Mouse (Mus musculus): ENCODE results near the gene Crtc1. TPM values are rescaled to one million over a fixed set of nuclear protein-coding genes. Genes with fewer than 3 reads are reported as not detected.

The Crtc1 gene
- polyA plus RNA-seq, 1 experiment, result 15.1 TPM

- no peak for TF ChIP-seq POLR2A (IDR thresholded peaks at IDR 0.05; ENCODE audit: low read depth, low read length)
- TF ChIP-seq CTCF (IDR thresholded peaks at IDR 0.05; ENCODE audit: extremely low read depth, insufficient read length, insufficient replicate concordance, low read depth, low read length), result no peak
- no peak overlapping the region for H3K4me3 ChIP-seq (ENCODE audit: low read depth, low read length)
Measured at GRCm38 (mm10) chr8:70406427-70407069, 32.8 kb downstream of the Crtc1 start.

DNA sequence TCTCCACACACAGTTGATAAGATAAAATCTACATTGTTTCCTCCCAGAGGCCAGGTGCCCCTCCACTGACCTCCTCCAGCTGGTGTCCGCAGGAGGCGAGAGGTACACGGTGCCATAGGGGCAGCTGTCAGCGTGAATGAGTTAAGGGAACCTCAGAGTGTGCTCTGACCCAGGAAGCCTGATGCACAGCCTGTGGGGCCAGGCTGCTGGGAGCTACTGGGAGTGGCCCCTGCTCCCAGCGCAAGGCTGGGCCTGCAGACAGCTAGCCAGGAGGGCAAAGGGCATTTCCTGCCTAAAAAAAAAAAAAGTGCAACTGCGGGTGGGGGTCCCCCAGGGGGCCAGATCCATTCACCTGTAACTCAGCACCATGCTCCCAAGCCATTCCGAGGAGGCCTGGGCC lies 34.2 kb downstream of the Crtc1 start:
- no peaks in the 10 kb centered on the region for H3K27me3 ChIP-seq (ENCODE audit: control insufficient read depth, insufficient read depth, low read length)
- H3K4me3 ChIP-seq (ENCODE audit: low read depth, low read length), result no peak overlapping the region
- TF ChIP-seq POLR2A (IDR thresholded peaks at IDR 0.05; ENCODE audit: low read depth, low read length) (no peak), CTCF (IDR thresholded peaks at IDR 0.05; ENCODE audit: extremely low read depth, insufficient read length, insufficient replicate concordance, low read depth, low read length) (no peak)
- peaks cover 27% of the 10 kb centered on the region for H3K4me1 ChIP-seq (ENCODE audit: control insufficient read depth, insufficient read depth, insufficient read length, low read length)
- no peaks in the 10 kb centered on the region; the same call in 1 of the 2 replicates for H3K36me3 ChIP-seq (ENCODE audit: control insufficient read depth, insufficient read depth, low read length)
- 28% methylated on average over 7 of the region's 7 CpGs for WGBS
- no peak overlapping the region; the same call in 1 of the 2 replicates for H3K27ac ChIP-seq (ENCODE audit: insufficient read depth, low read depth, low read length)

More at GRCm38 (mm10) chr8:70406427-70407069, 32.8 kb downstream of the Crtc1 start:
- H3K4me1 ChIP-seq (ENCODE audit: control insufficient read depth, insufficient read depth, insufficient read length, low read length), result peaks cover 27% of the 10 kb centered on the region
- H3K27me3 ChIP-seq (ENCODE audit: control insufficient read depth, insufficient read depth, low read length), result no peaks in the 10 kb centered on the region
- WGBS, result 31% methylated on average over 11 of the region's 11 CpGs
- H3K27ac ChIP-seq (ENCODE audit: insufficient read depth, low read depth, low read length), result no peak overlapping the region
- H3K36me3 ChIP-seq (ENCODE audit: control insufficient read depth, insufficient read depth, low read length), result no peaks in the 10 kb centered on the region; the same call in 1 of the 2 replicates

DNA sequence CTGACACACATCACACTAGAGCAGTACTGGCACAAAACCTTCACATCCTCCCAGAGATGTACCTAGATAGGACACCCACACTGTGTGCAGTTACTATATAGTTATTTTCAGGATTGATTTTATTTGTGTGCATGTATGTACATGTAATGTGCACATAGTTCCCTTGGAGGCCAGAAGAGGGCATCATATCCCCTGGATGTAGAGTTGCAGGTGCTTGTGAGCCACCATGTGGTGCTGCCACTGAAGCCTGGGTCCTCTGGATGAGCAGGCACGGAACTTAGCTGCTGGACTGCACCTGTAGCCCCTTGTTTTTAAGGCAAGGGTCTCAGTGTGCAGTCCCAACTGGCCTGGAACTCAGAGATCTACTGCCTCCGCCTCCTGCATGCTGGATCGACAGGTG lies 35.2 kb downstream of the Crtc1 start:
- TF ChIP-seq CTCF (IDR thresholded peaks at IDR 0.05; ENCODE audit: extremely low read depth, insufficient read length, insufficient replicate concordance, low read depth, low read length) (no peak), POLR2A (IDR thresholded peaks at IDR 0.05; ENCODE audit: low read depth, low read length) (no peak)
- Histone ChIP-seq H3K4me3 (ENCODE audit: low read depth, low read length) (no peak overlapping the region), H3K4me1 (ENCODE audit: control insufficient read depth, insufficient read depth, insufficient read length, low read length) (peaks cover 27% of the 10 kb centered on the region), H3K36me3 (ENCODE audit: control insufficient read depth, insufficient read depth, low read length) (no peaks in the 10 kb centered on the region; the same call in 1 of the 2 replicates), H3K27ac (ENCODE audit: insufficient read depth, low read depth, low read length) (no peak overlapping the region), H3K27me3 (ENCODE audit: control insufficient read depth, insufficient read depth, low read length) (no peaks in the 10 kb centered on the region)
- 80% methylated on average over 3 of the region's 3 CpGs for WGBS

DNA sequence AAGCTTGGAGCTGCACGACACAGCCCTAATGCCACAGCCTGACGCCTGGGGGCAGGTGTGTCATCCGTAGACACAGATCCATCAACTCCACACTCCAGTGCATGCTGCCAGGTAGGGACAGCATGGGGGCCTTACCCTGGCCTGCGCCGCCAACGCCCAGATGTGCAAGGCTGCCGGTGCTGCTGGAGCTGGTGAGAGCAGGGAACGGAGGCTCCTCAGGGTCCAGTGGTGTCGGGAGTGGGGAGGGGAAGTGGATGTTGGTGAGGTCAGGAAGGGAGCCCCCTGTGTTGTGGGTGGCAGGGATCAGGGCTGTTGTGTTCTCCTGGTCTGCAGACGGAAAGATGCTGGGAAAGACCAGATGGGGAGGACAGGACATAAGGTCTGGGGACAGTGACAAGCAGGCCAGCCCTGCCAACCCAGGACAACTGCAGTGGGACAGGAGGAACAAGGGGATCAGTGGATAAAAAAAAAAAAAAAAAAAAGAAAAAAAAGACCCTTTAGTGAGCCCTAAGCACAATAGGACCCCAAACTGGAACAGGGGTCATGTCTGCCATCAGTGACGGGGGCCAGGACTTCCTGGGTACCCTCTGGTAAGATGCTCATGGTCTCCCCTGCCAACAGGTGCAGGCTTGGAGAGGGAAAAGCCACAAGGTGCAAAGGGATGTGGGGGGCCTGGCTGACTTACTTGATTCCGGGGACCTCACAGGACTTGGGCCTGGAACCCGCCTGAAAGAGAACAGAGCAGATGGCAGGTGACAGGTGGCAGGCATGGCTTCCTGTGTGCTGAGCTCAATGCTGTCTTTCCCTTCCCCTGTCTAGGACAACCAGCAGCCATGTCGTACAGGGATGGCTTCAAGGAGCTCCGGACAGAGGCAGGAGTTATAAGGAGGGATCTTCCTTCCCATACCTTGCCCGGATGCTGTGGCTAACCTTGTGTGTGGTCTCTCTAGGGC lies 41.5 kb downstream of the Crtc1 start:
- Histone ChIP-seq H3K36me3 (ENCODE audit: control insufficient read depth, insufficient read depth, low read length) (no peaks in the 10 kb centered on the region), H3K27me3 (ENCODE audit: control insufficient read depth, insufficient read depth, low read length) (no peaks in the 10 kb centered on the region), H3K27ac (ENCODE audit: insufficient read depth, low read depth, low read length) (no peak overlapping the region), H3K4me1 (ENCODE audit: control insufficient read depth, insufficient read depth, insufficient read length, low read length) (no peaks in the 10 kb centered on the region), H3K4me3 (ENCODE audit: low read depth, low read length) (no peak overlapping the region)
- no peak for TF ChIP-seq POLR2A (IDR thresholded peaks at IDR 0.05; ENCODE audit: low read depth, low read length)
- TF ChIP-seq CTCF (IDR thresholded peaks at IDR 0.05; ENCODE audit: extremely low read depth, insufficient read length, insufficient replicate concordance, low read depth, low read length), result no peak
- 93% methylated on average over 16 of the region's 16 CpGs for WGBS

GRCm38 (mm10) chr8:70396184-70396583 lies 43.2 kb downstream of the Crtc1 start:
- Histone ChIP-seq H3K4me3 (ENCODE audit: low read depth, low read length) (no peak overlapping the region), H3K4me1 (ENCODE audit: control insufficient read depth, insufficient read depth, insufficient read length, low read length) (no peaks in the 10 kb centered on the region), H3K36me3 (ENCODE audit: control insufficient read depth, insufficient read depth, low read length) (no peaks in the 10 kb centered on the region; the same call in 1 of the 2 replicates), H3K27me3 (ENCODE audit: control insufficient read depth, insufficient read depth, low read length) (no peaks in the 10 kb centered on the region), H3K27ac (ENCODE audit: insufficient read depth, low read depth, low read length) (no peak overlapping the region)
- WGBS, result 69% methylated on average over 5 of the region's 5 CpGs
- TF ChIP-seq CTCF (IDR thresholded peaks at IDR 0.05; ENCODE audit: extremely low read depth, insufficient read length, insufficient replicate concordance, low read depth, low read length), result no peak
- no peak for TF ChIP-seq POLR2A (IDR thresholded peaks at IDR 0.05; ENCODE audit: low read depth, low read length)

- no peak for TF ChIP-seq POLR2A (IDR thresholded peaks at IDR 0.05; ENCODE audit: low read depth, low read length)
- no peak for TF ChIP-seq CTCF (IDR thresholded peaks at IDR 0.05; ENCODE audit: extremely low read depth, insufficient read length, insufficient replicate concordance, low read depth, low read length)
- H3K4me3 ChIP-seq (ENCODE audit: low read depth, low read length), result no peak overlapping the region
- H3K4me1 ChIP-seq (ENCODE audit: control insufficient read depth, insufficient read depth, insufficient read length, low read length), result no peaks in the 10 kb centered on the region
- no peaks in the 10 kb centered on the region for H3K27me3 ChIP-seq (ENCODE audit: control insufficient read depth, insufficient read depth, low read length)
- no peaks in the 10 kb centered on the region; the same call in 1 of the 2 replicates for H3K36me3 ChIP-seq (ENCODE audit: control insufficient read depth, insufficient read depth, low read length)
- 41% methylated on average over 5 of the region's 5 CpGs for WGBS
- H3K27ac ChIP-seq (ENCODE audit: insufficient read depth, low read depth, low read length), result no peak overlapping the region
Measured at GRCm38 (mm10) chr8:70395649-70396048, 43.7 kb downstream of the Crtc1 start.
